Mouse (Mus musculus) limb, embryonic 13.5 days (tissue): ENCODE data around the gene Slc18a2. TPM values are rescaled to one million over a fixed set of nuclear protein-coding genes. Genes with fewer than 3 reads are reported as not detected.

ENCODE experiments used
- ATAC-seq: fragments of 200-750 bp; cut with Nextera tagmentation; 2 replicates; pipeline ENCODE4 v1.8.0; 2017; ENCODE audit warnings: low read depth, moderate number of reproducible peaks, moderate TSS enrichment; ENCODE audit not compliant: low FRiP score
- H3K27ac ChIP-seq: fragments of 300-500 bp; sonication (generic); 2 replicates; pipeline ENCODE4 v1.5.1; 2015; ENCODE audit warnings: inconsistent platforms, mild to moderate bottlenecking, moderate library complexity
- H3K27me3 ChIP-seq: fragments of 300-500 bp; sonication (generic); 2 replicates; pipeline ENCODE4 v1.6.1; 2015; ENCODE audit warnings: mild to moderate bottlenecking, inconsistent platforms
- H3K36me3 ChIP-seq: fragments of 300-500 bp; sonication (generic); 2 replicates; pipeline ENCODE4 v1.6.1; 2015; ENCODE audit warnings: inconsistent platforms, mild to moderate bottlenecking, moderate library complexity
- H3K4me1 ChIP-seq: fragments of 300-500 bp; sonication (generic); 2 replicates; pipeline ENCODE4 v1.6.1; 2015; ENCODE audit warnings: inconsistent platforms
- H3K4me2 ChIP-seq: fragments of 300-500 bp; sonication (generic); replicated peaks from 2 replicates; pipeline ENCODE4 v1.6.1; 2015; ENCODE audit warnings: inconsistent platforms, mild to moderate bottlenecking, moderate library complexity
- H3K4me3 ChIP-seq: fragments of 300-500 bp; sonication (generic); 2 replicates; pipeline ENCODE4 v1.5.1; 2015; ENCODE audit warnings: moderate library complexity, mild to moderate bottlenecking, inconsistent platforms
- H3K9ac ChIP-seq: fragments of 300-500 bp; sonication (generic); 2 replicates; pipeline ENCODE4 v1.6.1; 2015; ENCODE audit warnings: mild to moderate bottlenecking, inconsistent platforms
- H3K9me3 ChIP-seq: fragments of 300-500 bp; sonication (generic); 2 replicates; pipeline ENCODE4 v1.6.1; 2016; ENCODE audit warnings: inconsistent platforms
- WGBS: fragments of 180-500 bp; shearing (Covaris S2); methylation state at CpG from one replicate; pipeline ENCODE4 v1.1.7; 2015; 5-methylcytosine and 5-hydroxymethylcytosine counted together
- polyA plus RNA-seq: library from polyadenylated mRNA; unstranded; fragments of >200 nt; fragmentation: Nextera tagmentation; extraction: Ambion mirVana; gene quantifications from 2 replicates; pipeline ENCODE4 v1.2.1, GENCODE M21; 2015

The Slc18a2 gene
- polyA plus RNA-seq, 1 experiment from 2014 or later: 9.1 TPM

DNA sequence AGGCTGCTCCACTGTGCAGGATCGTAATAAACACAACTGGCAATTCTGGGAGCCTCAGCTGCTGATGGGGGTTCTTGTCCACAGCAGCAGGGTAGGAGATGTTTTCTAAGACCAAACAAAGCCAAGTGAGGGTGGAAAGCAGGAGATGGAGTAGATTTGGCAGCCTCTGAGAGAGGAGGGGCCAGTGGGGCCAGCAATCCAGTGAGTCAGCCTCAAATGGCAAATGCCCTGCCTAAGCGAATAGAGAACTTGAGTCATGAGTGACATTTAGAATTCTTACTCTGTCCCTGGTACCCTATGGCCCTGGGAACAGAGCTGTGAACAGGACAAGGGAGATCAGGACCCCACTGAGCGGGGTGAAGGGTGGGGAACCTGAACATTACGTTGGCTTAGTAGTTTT is 12.6 kb upstream of the Slc18a2 start:
- WGBS: 75% methylated on average over 4 of the region's 4 CpGs
- Histone ChIP-seq H3K4me3 (no peak overlapping the region), H3K36me3 (no peaks in the 10 kb centered on the region), H3K27ac (no peak overlapping the region), H3K27me3 (no peaks in the 10 kb centered on the region), H3K9me3 (no peaks in the 10 kb centered on the region), H3K4me2 (no peak overlapping the region), H3K4me1 (no peaks in the 10 kb centered on the region), H3K9ac (no peak overlapping the region)
- ATAC-seq: no peak

DNA sequence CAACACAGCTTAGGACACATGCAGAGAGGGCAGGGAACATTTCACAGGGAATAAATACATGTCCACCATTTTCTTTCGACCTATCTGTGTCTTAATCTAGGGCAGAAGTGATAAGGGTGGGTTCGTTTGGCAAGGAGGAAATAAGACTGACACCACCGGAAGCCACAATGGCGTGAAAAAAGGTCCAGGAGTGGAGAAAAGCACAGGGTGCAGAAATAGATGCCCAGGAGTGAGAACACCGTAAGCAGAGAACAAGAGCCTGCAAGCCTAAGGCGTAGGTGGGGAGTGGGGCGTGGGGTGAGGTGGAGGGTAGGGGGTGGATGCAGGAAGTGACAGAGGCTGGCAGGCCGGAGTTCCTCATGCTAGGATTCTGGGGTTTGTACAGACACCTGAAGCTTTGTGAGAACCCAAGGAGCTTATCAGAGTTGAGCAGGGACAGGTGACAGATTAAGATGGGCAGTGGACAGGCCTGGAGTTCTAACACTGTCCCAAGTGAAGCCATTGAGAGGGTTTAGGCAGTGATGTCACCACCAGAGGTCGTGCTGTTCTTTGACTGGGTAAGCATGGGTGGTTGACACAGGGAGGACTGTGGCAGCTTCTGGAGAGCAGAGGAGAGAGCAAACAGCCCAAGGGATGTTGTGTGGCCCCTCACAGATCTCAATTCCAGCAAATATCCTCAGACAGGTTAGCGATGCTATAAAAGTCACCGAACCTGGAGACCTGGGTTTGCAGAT is 12.0 kb upstream of the Slc18a2 start:
- H3K4me1 ChIP-seq: no peaks in the 10 kb centered on the region
- no peak overlapping the region for H3K9ac ChIP-seq
- WGBS: 70% methylated on average over 11 of the region's 11 CpGs
- no peak for ATAC-seq
- H3K4me2 ChIP-seq: no peak overlapping the region
- H3K36me3 ChIP-seq: no peaks in the 10 kb centered on the region
- H3K27me3 ChIP-seq: no peaks in the 10 kb centered on the region
- H3K4me3 ChIP-seq: no peak overlapping the region
- H3K9me3 ChIP-seq: no peaks in the 10 kb centered on the region
- no peak overlapping the region for H3K27ac ChIP-seq

DNA sequence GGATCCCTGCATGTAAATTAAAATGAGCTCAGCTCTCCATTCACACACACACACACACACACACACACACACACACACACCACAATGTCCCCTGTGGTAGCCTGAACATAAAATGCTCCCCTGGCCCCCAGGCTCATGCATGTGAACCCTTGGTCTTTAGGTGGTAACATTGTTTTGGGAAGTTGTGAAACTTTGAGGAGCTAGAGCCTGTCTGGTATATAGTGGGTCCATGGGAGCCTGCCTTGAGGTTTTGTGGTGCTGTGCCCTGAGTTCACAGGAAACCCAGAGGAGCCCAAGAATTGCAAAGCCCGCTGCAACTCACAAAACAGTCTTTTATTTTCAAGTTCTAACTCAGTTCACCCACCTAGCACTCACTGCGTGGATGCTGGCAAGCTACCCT is 8.0 kb upstream of the Slc18a2 start:
- H3K36me3 ChIP-seq: no peaks in the 10 kb centered on the region
- WGBS: 64% methylated on average over 2 of the region's 2 CpGs

DNA sequence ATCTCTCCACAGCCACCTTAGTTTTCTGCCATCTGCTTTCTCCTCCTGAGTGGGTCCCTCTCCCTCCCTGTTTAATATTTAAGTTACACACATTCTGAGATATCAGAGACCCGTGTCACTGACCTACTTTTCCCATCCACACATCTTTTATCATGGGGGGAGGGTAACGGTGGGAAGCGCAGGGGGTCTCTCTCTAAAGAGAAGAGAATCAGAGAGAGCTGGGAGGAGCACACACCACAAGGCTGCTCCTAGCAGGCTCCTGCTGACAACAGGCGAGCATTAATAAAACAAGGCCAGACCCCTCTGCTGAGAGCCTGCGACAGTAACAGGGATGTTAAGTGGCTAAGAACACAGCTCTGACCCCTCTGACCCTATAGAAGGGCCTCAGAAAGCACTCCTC is 1.1 kb upstream of the Slc18a2 start:
- peaks cover 37% of the 10 kb centered on the region for H3K27me3 ChIP-seq
- no peak for ATAC-seq
- H3K9ac ChIP-seq: no peak overlapping the region
- no peak overlapping the region for H3K4me3 ChIP-seq
- no peak overlapping the region for H3K27ac ChIP-seq
- no peak overlapping the region for H3K4me2 ChIP-seq
- 38% methylated on average over 5 of the region's 5 CpGs for WGBS
- peaks cover 4% of the 10 kb centered on the region; the same call in 1 of the 2 replicates for H3K9me3 ChIP-seq
- peaks cover 14% of the 10 kb centered on the region for H3K4me1 ChIP-seq
- no peaks in the 10 kb centered on the region for H3K36me3 ChIP-seq

More for the DNA sequence above, 8.0 kb upstream of the Slc18a2 start:
- H3K27me3 ChIP-seq: no peaks in the 10 kb centered on the region
- ATAC-seq: no peak
- no peak overlapping the region for H3K4me3 ChIP-seq
- H3K9me3 ChIP-seq: peaks cover 4% of the 10 kb centered on the region; the same call in 1 of the 2 replicates
- no peak overlapping the region for H3K4me2 ChIP-seq
- H3K9ac ChIP-seq: no peak overlapping the region
- H3K27ac ChIP-seq: no peak overlapping the region
- no peaks in the 10 kb centered on the region for H3K4me1 ChIP-seq

DNA sequence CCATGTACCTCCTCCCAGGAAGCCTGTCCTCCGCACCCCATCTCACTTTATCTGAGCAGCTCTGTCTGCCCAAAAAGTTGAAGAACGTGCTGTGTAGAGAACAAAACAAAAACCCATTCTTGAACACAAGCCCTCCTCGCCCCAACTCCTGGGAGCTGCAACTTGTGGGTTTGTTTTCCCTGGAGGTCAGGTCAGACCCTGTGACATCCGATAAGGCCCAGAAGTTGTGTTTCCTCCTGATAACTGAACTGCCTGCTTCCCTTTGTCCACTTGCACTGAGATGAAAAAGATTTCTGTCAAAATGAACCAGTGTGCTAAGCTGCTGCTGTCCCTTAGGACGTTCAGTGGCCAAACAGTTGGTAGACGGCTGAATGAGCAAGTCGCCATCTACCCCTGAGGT is 908 bp downstream of the Slc18a2 start:
- H3K4me2 ChIP-seq: peak overlapping the region; percentile 80
- H3K9me3 ChIP-seq: peaks cover 4% of the 10 kb centered on the region; the same call in 1 of the 2 replicates

DNA sequence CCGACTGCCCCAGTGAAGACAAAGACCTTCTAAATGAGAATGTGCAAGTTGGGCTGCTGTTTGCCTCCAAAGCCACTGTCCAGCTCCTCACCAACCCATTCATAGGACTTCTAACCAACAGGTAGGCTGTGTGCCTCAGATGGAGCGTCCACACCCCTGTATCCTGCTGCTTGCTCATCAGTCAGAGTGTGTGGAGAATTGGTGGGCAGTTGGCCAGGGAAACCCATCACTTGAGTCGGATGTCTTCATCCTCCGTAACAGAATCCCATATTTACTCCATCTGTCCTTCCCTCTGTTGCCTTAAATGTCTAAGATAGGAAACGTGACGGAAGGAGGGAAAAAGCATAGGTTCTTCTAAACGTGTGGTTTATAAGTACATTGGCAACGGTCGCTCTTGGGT is 2.5 kb downstream of the Slc18a2 start:
- Histone ChIP-seq H3K9me3 (no peaks in the 10 kb centered on the region), H3K4me3 (no peak overlapping the region), H3K4me2 (no peak overlapping the region), H3K4me1 (peaks cover 23% of the 10 kb centered on the region), H3K27ac (no peak overlapping the region), H3K36me3 (no peaks in the 10 kb centered on the region), H3K27me3 (peaks cover 37% of the 10 kb centered on the region), H3K9ac (no peak overlapping the region)
- no peak for ATAC-seq
- WGBS: 88% methylated on average over 9 of the region's 9 CpGs

More for the DNA sequence above, 908 bp downstream of the Slc18a2 start:
- Histone ChIP-seq H3K36me3 (no peaks in the 10 kb centered on the region), H3K4me1 (peaks cover 14% of the 10 kb centered on the region), H3K27me3 (peaks cover 37% of the 10 kb centered on the region), H3K27ac (no peak overlapping the region), H3K4me3 (peak overlapping the region; percentile 47), H3K9ac (no peak overlapping the region)
- WGBS: 59% methylated on average over 7 of the region's 7 CpGs
- ATAC-seq: no peak

DNA sequence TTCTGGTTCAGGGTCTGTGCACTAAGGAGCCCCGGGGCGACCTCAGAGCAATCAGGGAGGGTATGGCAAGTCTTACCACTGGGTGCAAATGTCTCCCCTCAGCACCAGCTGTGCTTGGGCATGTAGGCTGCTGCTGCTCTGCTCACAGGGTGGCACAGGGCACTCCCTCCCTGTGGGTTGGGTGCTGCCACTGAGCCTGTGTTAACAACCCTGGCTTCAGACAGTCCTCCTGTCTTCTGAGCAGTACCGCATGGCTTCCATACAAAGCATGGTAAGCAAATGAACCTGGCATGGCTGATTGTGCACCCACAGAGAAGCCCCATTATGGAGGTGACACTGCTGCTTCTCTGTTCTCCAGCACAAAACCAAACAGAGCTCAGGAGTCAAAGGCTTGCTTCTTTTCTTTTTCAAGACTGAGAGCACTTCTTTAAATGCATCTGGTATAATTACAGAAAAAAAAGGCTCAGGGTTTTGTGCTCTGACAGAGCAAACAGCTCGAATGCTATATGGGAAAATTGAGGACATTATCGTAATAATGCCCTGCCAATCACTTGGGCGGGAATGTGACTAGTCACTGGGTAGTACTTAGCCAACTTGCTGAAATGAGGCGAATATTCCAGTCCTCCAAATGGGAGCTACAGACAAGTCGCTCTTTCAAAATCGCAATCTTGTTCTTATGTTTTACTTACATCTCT is 4.3 kb downstream of the Slc18a2 start:
- H3K4me1 ChIP-seq: peaks cover 23% of the 10 kb centered on the region
- H3K27ac ChIP-seq: no peak overlapping the region
- H3K36me3 ChIP-seq: no peaks in the 10 kb centered on the region
- no peak overlapping the region for H3K9ac ChIP-seq
- ATAC-seq: no peak
- no peak overlapping the region for H3K4me2 ChIP-seq
- WGBS: 78% methylated on average over 9 of the region's 9 CpGs
- H3K27me3 ChIP-seq: peaks cover 37% of the 10 kb centered on the region
- H3K4me3 ChIP-seq: no peak overlapping the region
- no peaks in the 10 kb centered on the region for H3K9me3 ChIP-seq

DNA sequence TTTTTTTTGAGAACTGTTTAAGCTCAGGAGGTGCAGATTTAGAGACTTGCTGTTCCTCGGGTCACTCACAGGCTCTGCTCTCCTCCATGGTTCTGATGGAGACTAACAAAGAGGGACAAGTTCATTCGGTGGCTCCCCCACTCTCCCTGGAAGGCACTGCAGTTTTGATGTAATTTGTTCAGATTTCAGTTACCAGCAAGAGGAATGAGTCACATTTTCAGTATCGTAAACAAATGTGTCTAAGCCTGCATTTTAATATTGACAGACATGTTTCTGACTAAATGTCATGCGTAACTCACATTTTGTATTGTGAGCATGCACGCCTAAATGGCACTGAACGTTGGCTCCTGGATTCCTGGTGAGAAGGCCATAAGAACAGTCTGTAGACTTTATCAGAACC is 5.2 kb downstream of the Slc18a2 start:
- Histone ChIP-seq H3K4me1 (peaks cover 15% of the 10 kb centered on the region), H3K4me2 (no peak overlapping the region), H3K4me3 (no peak overlapping the region), H3K27ac (no peak overlapping the region), H3K36me3 (no peaks in the 10 kb centered on the region), H3K9me3 (no peaks in the 10 kb centered on the region), H3K9ac (no peak overlapping the region), H3K27me3 (peaks cover 28% of the 10 kb centered on the region)
- no peak for ATAC-seq
- 67% methylated on average over 6 of the region's 6 CpGs for WGBS

DNA sequence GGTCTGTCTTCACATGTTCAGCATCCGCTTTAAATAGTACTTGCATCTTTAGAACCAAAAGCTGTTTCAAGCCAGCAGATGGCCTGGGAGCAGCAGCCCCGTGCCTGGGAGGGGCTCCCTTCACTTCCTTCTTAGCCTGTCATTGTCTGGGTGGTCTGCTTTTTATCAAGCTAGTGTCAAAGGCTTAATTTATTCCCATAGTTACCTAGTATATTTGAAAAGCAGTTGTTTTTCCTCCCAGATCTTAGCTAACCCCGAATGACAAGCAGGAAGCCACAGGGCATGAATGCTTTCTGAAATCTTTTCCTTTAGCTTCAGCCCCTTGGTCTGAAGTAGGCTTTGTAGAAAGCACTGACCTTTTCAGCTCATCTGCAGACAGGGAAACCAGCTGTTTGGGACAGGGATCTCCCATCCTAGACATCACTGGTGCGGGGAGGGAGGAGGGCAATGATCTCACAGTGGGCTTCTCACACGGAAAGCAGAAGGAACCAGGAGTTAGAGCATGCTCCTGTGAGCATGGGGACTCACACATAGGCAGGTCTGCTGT is 6.8 kb downstream of the Slc18a2 start:
- H3K9me3 ChIP-seq: no peaks in the 10 kb centered on the region
- H3K9ac ChIP-seq: no peak overlapping the region
- peaks cover 9% of the 10 kb centered on the region; the same call in 1 of the 2 replicates for H3K4me1 ChIP-seq
- H3K4me3 ChIP-seq: no peak overlapping the region
- 9% methylated on average over 5 of the region's 5 CpGs for whole genome bisulfite sequencing
- no peak overlapping the region for H3K4me2 ChIP-seq
- ATAC-seq: no peak
- peaks cover 12% of the 10 kb centered on the region for H3K27me3 ChIP-seq
- H3K27ac ChIP-seq: no peak overlapping the region
- H3K36me3 ChIP-seq: no peaks in the 10 kb centered on the region

DNA sequence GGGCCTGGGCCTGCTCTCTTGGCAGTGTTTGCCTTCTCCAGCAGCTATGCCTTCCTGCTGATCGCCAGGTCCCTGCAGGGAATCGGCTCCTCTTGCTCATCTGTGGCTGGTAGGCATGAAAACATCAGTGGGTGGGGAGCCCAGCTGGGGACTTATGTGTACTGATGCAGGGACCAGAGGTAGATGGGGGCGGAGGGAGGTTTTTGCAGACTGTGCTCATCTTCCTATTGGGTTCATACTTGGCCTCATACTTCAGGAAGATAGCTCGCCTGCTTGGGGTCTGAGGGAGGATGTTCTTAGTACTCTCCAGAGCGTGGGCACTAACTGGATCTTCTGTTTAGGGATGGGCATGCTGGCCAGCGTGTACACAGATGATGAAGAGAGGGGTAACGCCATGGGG is 12.5 kb downstream of the Slc18a2 start:
- Histone ChIP-seq H3K4me3 (no peak overlapping the region), H3K9ac (no peak overlapping the region), H3K4me2 (no peak overlapping the region), H3K27me3 (no peaks in the 10 kb centered on the region), H3K36me3 (no peaks in the 10 kb centered on the region), H3K27ac (no peak overlapping the region), H3K4me1 (no peaks in the 10 kb centered on the region), H3K9me3 (no peaks in the 10 kb centered on the region)
- 95% methylated on average over 7 of the region's 7 CpGs for WGBS
- no peak for ATAC-seq

DNA sequence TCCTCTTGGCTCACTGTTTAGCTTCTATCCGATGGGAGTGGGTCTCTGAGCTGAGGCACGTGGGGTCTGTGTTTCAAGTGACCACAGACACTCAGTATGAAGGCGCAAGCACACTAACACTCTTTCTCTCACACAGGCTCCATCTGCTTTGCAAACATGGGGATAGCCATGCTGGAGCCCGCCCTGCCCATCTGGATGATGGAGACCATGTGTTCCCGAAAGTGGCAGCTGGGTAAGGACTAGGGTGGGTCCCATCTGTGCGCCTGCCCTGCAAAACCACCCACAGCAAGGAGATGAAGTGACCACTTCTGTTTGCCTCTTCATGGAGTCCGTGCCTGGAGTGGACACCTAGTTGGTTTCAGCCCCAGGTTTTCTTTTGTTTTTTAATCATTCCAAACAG is 15.7 kb downstream of the Slc18a2 start:
- no peaks in the 10 kb centered on the region for H3K36me3 ChIP-seq
- H3K27me3 ChIP-seq: no peaks in the 10 kb centered on the region
- no peaks in the 10 kb centered on the region for H3K9me3 ChIP-seq
- no peaks in the 10 kb centered on the region for H3K4me1 ChIP-seq
- no peak overlapping the region for H3K4me3 ChIP-seq
- 82% methylated on average over 7 of the region's 7 CpGs for WGBS
- ATAC-seq: no peak
- H3K4me2 ChIP-seq: no peak overlapping the region
- H3K27ac ChIP-seq: no peak overlapping the region
- no peak overlapping the region for H3K9ac ChIP-seq

DNA sequence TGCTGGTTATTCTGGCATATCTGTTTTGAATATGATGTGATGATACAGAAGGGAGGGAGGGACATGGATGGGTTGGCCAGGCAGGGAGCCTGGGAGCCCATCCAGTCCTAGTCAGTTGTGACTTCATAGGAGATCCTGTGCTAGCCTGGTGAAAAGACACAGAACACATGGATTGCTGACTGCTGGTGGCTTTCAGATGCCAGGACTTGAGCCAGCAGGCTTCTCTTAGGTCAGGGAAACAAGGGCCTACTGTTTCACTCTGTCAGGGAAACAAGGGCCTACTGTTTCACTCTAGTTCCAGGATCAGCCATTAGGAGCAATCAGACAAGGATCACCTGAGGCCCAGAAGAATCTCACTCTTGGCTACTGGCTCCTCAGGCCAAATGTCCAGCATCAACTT is 20.1 kb downstream of the Slc18a2 start:
- H3K4me3 ChIP-seq: no peak overlapping the region
- no peaks in the 10 kb centered on the region for H3K9me3 ChIP-seq
- no peak overlapping the region for H3K27ac ChIP-seq
- no peak overlapping the region for H3K9ac ChIP-seq
- no peaks in the 10 kb centered on the region for H3K27me3 ChIP-seq
- H3K36me3 ChIP-seq: no peaks in the 10 kb centered on the region
- no peak overlapping the region for H3K4me2 ChIP-seq
- no peak for ATAC-seq
- no peaks in the 10 kb centered on the region for H3K4me1 ChIP-seq
